Mouse (Mus musculus): ENCODE measurements around the gene Il22ra2. TPM values are rescaled to one million over a fixed set of nuclear protein-coding genes. Genes with fewer than 3 reads are reported as not detected.
"Not testable (repeated sequence)": the region's sequence is repeated elsewhere in the genome, so short reads cannot be mapped to it uniquely, and the experiment has no call there.

Gene Il22ra2
- polyA plus RNA-seq, 1 experiment from 2014 or later: not detected

DNA sequence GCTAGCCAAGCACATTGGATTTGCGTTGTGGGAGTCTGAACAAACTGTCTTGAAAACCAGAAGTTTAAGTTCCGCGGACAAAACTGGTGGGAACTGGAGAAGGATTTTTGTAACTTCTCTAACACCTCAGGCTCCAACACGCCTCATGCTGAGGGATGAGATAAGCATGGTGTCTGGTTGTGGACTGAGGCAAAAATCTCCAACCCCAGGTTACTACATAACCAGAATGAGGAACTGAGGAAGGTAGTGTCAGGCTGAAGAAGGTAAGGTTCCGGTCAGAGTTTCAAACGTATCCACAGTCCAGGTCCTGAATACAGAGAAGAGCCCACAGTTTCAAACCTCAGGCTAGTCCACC lies 30.5 kb upstream of the Il22ra2 start:
- no peaks in the 10 kb centered on the region for H3K9me3 ChIP-seq
- H3K27ac ChIP-seq: no peak overlapping the region
- H3K4me3 ChIP-seq: peak overlapping the region; percentile 77
- H3K4me1 ChIP-seq: peaks cover 19% of the 10 kb centered on the region
- no peaks in the 10 kb centered on the region for H3K36me3 ChIP-seq (replicated peaks)
- WGBS: 30% methylated on average over 6 of the region's 6 CpGs
- peaks cover 14% of the 10 kb centered on the region; the same call in 1 of the 2 replicates for H3K27me3 ChIP-seq (ENCODE audit: poor library complexity, severe bottlenecking)
- DNase-seq (ENCODE audit: extremely low spot score, low spot score): no peak

DNA sequence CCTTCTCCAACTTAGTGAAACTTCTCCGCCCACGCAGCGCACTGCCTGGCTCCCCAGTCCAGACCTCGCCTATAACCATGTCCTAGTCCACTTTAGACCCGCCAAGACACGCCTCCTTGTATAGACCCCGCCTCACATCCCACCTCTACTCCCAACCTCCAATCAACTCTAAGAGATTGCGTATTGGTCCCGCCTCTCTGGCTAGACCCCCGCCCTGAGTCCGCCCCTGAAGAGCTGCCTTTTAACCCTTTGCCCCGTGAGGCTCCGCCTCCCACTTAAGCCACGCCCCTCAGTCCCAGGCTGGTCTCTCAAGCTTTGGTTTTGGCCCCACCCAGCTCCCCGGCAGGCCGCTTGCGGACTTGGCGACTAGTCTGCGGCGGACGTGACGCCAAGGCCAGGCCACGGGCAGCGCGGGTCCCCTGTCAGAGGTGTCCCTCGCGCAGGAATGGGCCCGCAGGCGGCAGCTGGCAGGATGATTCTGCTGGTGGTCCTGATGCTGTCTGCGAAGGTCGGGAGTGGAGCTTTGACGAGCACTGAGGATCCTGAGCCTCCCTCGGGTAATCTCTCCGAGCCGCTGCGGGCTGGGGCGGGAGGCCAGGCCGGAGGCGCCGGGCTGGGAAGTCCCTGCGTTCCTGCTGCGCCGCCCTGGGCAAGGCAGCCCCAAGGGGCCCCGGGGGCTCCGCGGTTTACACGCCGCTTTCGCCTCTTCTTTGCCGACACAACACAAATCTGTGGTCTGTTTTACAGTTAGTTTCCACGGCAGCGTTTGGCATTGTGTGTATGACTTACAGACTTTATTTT lies 30.0 kb upstream of the Il22ra2 start, which contains the start of gene Ifngr1:
Gene Ifngr1, plus strand, starts transcription at position 309 of the 801 bp plus-strand sequence.
- H3K27ac ChIP-seq: peak within 1 kb of the TSS; percentile 90

DNA sequence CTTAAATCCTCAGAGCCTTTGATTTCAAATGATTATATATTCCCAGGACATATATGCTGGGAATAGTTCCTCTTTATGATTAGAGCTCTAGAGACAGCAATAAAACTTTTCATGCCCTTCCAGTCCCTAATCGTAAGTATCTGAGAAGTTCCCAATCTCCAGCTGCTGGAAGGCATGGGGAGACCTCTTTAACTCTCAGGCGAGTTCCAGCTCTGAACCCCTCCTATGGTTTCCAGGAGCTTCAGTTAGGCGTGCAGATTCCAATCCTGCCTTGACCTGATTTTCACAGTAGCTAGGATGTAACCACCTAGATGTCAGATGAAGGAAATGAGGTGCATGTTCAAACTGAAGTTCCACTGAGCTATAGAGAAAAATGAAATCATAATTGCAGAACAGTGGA lies 29.2 kb upstream of the Il22ra2 start:
- 11% methylated on average over 3 of the region's 3 CpGs for WGBS
- no peak for DNase-seq (ENCODE audit: extremely low spot score, low spot score)
- Histone ChIP-seq H3K27ac (peak overlapping the region; percentile 90; the same call in 1 of the 2 replicates), H3K9me3 (no peaks in the 10 kb centered on the region), H3K4me3 (peak overlapping the region; percentile 77), H3K36me3 (replicated peaks) (no peaks in the 10 kb centered on the region), H3K4me1 (peaks cover 19% of the 10 kb centered on the region), H3K27me3 (ENCODE audit: poor library complexity, severe bottlenecking) (peaks cover 14% of the 10 kb centered on the region; the same call in 1 of the 2 replicates)

More for the DNA sequence above, 30.0 kb upstream of the Il22ra2 start, which contains the start of gene Ifngr1:
- Histone ChIP-seq H3K9me3 (no peaks in the 10 kb centered on the region), H3K4me3 (peak within 1 kb of the TSS; percentile 77), H3K27me3 (ENCODE audit: poor library complexity, severe bottlenecking) (peaks cover 14% of the 10 kb centered on the region; the same call in 1 of the 2 replicates), H3K4me1 (peaks cover 19% of the 10 kb centered on the region), H3K36me3 (replicated peaks) (no peaks in the 10 kb centered on the region)
- peak; percentile 97 for DNase-seq (ENCODE audit: extremely low spot score, low spot score)
- under 1% methylated on average over 52 of the region's 52 CpGs for WGBS

DNA sequence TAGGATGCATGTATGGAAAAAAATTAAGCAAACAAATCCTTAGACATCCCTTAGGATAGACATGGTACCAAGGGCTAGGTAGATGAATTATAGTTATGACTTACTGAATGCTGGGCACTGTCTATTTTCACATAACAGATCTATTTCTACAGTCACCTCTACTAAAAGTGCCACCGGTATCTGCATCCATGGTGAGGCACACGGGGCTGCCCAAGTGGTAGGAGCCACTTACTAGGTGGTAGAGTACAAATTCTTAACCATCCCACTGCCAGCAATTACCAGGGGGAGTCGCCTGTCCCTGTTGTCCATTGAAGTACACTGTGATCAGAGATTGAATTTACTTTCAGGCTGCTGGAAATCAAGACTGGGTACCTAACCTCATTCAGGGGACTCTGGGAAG lies 28.5 kb upstream of the Il22ra2 start:
- WGBS: 81% methylated on average over 3 of the region's 3 CpGs
- Histone ChIP-seq H3K4me3 (no peak overlapping the region), H3K36me3 (replicated peaks) (no peaks in the 10 kb centered on the region; the same call in 1 of the 2 replicates), H3K27me3 (ENCODE audit: poor library complexity, severe bottlenecking) (peaks cover 14% of the 10 kb centered on the region; the same call in 1 of the 2 replicates), H3K4me1 (peaks cover 19% of the 10 kb centered on the region), H3K27ac (no peak overlapping the region), H3K9me3 (no peaks in the 10 kb centered on the region)
- DNase-seq (ENCODE audit: extremely low spot score, low spot score): no peak

DNA sequence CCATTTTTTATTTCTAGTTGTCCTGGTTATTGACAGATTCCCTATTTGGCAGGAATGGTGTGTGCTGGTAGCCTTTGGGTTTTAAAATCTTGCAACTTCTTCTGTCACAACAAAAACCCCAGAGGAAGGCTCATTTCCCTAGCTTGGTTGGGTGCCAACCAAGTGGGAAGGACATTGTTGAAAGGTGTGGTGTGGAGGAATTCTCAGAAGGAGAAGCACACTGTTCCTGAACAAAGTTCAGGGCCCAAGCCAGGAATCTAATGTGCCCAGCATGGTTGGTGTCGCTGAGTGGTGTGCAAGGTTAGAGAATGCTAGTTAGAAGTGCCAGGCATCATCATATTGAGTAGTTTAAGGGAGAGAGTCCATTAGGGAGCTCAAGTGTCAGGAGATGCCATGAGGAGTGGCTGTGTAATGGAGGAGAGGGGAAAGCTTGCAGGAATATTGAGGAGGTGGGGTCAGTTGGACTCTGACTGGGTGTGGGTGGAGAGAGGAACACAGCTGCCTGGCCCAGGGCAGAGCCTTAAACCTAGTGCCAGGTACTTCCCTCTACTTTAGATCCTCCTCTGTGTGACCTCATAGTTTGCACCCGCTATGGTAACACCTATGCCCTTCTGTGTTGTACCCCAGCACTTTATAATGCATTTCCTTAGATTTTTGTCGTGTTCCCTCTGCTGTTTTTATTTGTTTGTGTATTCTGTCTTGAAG lies 27.4 kb upstream of the Il22ra2 start:
- H3K4me3 ChIP-seq: no peak overlapping the region
- no peak for DNase-seq (ENCODE audit: extremely low spot score, low spot score)
- peaks cover 22% of the 10 kb centered on the region for H3K4me1 ChIP-seq
- WGBS: 89% methylated on average over 3 of the region's 3 CpGs
- H3K9me3 ChIP-seq: no peaks in the 10 kb centered on the region
- H3K27ac ChIP-seq: no peak overlapping the region
- peaks cover 9% of the 10 kb centered on the region for H3K36me3 ChIP-seq (replicated peaks)
- H3K27me3 ChIP-seq (ENCODE audit: poor library complexity, severe bottlenecking): peaks cover 14% of the 10 kb centered on the region; the same call in 1 of the 2 replicates

DNA sequence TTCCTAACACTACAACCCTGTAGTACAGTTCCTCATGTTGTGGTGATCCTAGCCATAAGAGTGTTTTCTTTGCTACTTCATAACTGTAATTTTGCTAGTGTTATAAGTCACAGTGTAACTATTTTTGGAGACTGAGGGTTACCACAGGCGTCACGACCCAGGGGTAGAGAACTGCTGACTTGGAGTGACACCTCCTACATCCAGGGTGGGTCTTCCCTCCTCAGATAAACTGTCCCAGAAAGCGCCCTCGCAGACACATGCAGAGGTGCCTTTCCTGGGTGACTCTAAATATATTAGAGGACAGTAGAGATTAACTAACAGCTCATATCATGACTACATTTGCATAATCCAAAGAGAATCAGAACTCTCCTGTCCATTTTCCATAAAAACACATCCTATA lies 24.9 kb upstream of the Il22ra2 start:
- Histone ChIP-seq H3K4me1 (peaks cover 17% of the 10 kb centered on the region), H3K4me3 (no peak overlapping the region), H3K27me3 (ENCODE audit: poor library complexity, severe bottlenecking) (no peaks in the 10 kb centered on the region), H3K9me3 (peaks cover 7% of the 10 kb centered on the region), H3K36me3 (replicated peaks) (peaks cover 20% of the 10 kb centered on the region), H3K27ac (no peak overlapping the region)
- 90% methylated on average over 4 of the region's 4 CpGs for WGBS
- DNase-seq (ENCODE audit: extremely low spot score, low spot score): no peak

DNA sequence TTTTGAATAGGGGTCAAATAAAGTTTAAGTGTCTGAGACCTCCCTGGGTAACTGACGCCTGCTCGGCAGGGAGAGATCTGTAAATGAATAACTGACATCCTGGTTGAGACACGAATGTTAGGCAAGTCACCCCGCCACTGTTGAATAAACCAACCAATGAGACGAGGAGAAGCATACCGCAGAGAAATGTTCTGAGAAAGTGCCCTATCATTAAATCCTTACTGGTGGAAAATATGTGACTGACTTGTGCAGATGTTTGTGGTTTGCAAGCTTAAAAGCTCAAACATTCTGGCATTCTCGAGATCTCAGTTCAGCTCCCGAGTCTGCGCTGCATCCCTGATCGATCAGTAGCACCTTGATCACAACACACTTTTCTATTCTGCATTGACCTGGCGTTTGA lies 23.7 kb upstream of the Il22ra2 start:
- Histone ChIP-seq H3K9me3 (peaks cover 7% of the 10 kb centered on the region), H3K4me3 (no peak overlapping the region), H3K4me1 (peaks cover 9% of the 10 kb centered on the region), H3K36me3 (replicated peaks) (peaks cover 32% of the 10 kb centered on the region), H3K27me3 (ENCODE audit: poor library complexity, severe bottlenecking) (no peaks in the 10 kb centered on the region), H3K27ac (no peak overlapping the region)
- 91% methylated on average over 11 of the region's 11 CpGs for WGBS
- DNase-seq (ENCODE audit: extremely low spot score, low spot score): no peak

DNA sequence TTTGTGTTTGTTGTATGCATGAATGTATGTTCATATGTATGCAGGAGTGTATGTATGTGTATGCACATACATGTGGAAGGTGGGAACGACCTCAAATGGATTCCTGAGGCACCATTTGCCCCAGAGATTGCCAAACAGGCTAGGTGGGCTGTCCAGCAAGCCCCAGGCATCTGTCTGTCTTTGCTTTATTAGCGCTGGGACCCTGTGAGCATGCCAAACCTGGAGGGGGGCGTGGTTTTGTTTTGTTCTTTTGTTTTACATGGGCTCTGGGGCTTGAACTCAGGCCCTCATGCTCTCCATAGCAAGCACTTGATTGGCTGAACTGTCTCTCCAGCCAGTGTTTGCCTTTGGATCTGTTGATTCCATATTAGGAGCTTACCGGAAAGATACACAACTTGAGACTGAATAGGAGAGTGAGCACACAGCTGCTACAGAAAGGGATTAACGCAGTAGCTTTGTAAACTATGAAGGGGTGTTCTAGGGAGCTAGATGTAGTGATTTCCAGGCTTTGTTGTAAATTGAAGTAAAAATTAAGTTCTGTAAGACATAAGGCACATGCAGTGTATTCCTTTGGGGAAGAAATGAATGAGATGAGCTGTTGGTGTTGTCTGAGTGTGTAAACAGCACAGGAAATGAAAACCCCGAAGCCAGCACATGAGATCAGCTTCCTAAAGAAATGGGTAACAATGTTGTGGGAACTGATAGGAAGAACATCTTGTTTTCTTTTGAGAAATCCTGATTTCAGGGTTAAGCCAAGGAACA lies 22.3 kb upstream of the Il22ra2 start:
- Histone ChIP-seq H3K9me3 (peaks cover 7% of the 10 kb centered on the region), H3K27ac (no peak overlapping the region), H3K36me3 (replicated peaks) (peaks cover 46% of the 10 kb centered on the region), H3K27me3 (ENCODE audit: poor library complexity, severe bottlenecking) (no peaks in the 10 kb centered on the region), H3K4me3 (no peak overlapping the region), H3K4me1 (peaks cover 4% of the 10 kb centered on the region; the same call in 1 of the 2 replicates)
- DNase-seq (ENCODE audit: extremely low spot score, low spot score): no peak
- WGBS: 77% methylated on average over 6 of the region's 6 CpGs

DNA sequence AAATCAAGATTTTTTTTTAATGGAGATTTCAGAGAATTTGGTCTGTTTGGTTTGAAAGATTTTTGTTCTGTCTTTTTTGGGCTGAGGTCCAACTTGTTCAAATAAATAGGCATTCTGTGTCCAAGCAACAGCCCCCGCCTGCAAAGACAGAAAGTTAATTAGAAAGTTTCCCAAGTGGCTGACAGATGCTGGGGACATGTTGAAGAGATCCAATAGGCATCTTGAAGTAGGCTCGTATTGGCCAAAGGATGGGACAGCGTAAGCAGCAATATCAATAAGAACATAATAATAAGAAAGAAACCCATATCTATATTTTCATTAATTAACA lies 21.7 kb upstream of the Il22ra2 start:
- H3K36me3 ChIP-seq (replicated peaks): peaks cover 52% of the 10 kb centered on the region
- H3K27ac ChIP-seq: no peak overlapping the region

DNA sequence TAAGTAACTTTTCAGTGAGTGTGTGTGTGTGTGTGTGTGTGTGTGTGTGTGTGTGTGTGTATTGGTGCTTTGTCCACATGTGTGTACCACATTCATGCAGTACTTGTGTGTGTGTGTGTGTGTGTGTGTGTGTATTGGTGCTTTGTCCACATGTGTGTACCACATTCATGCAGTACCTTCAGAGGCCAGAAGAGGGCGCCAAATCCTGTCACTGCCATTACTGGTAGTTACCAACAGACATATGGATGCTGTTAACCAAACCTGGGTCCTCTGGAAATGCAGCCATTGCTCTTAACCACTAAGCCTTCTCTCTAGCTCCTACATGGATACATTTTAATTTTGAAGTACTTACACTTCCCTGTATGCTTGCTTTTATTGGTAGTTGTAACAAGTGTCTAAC lies 20.3 kb upstream of the Il22ra2 start:
- not testable (repeated sequence) for H3K4me3 ChIP-seq; H3K27ac ChIP-seq; H3K9me3 ChIP-seq; DNase-seq (ENCODE audit: extremely low spot score, low spot score); H3K4me1 ChIP-seq; H3K27me3 ChIP-seq (ENCODE audit: poor library complexity, severe bottlenecking)
- 24% methylated on average over 1 of the region's 1 CpGs for WGBS
- H3K36me3 ChIP-seq (replicated peaks): peaks cover 66% of the 10 kb centered on the region

More for the DNA sequence above, 21.7 kb upstream of the Il22ra2 start:
- Histone ChIP-seq H3K27me3 (ENCODE audit: poor library complexity, severe bottlenecking) (no peaks in the 10 kb centered on the region), H3K9me3 (peaks cover 7% of the 10 kb centered on the region), H3K4me3 (no peak overlapping the region), H3K4me1 (peaks cover 4% of the 10 kb centered on the region; the same call in 1 of the 2 replicates)
- 88% methylated on average over 3 of the region's 3 CpGs for WGBS
- DNase-seq (ENCODE audit: extremely low spot score, low spot score): no peak

DNA sequence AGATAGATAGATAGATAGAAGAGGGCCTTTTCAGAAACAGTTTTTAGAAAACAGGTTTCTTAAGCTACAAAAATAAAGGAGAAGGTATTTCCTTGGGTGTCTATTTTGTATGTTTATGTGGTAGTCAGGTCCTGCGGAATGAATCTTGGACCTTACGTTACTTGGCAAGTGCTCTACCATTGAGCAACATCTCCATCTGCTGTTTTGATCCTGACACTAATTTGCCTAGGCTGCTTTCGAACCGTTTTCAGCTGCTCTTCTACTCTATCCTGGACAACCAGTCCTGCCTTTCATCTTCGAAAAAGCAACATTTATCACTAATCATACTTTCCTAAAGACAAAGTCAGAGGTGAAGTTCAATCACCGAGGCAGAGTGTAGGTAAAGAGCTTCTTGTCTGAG lies 18.6 kb upstream of the Il22ra2 start:
- peaks cover 83% of the 10 kb centered on the region for H3K36me3 ChIP-seq (replicated peaks)
- no peak overlapping the region for H3K27ac ChIP-seq
- H3K4me1 ChIP-seq: peaks cover 4% of the 10 kb centered on the region; the same call in 1 of the 2 replicates
- 94% methylated on average over 6 of the region's 6 CpGs for WGBS
- no peaks in the 10 kb centered on the region for H3K27me3 ChIP-seq (ENCODE audit: poor library complexity, severe bottlenecking)
- no peak overlapping the region for H3K4me3 ChIP-seq
- DNase-seq (ENCODE audit: extremely low spot score, low spot score): no peak
- peaks cover 7% of the 10 kb centered on the region for H3K9me3 ChIP-seq

DNA sequence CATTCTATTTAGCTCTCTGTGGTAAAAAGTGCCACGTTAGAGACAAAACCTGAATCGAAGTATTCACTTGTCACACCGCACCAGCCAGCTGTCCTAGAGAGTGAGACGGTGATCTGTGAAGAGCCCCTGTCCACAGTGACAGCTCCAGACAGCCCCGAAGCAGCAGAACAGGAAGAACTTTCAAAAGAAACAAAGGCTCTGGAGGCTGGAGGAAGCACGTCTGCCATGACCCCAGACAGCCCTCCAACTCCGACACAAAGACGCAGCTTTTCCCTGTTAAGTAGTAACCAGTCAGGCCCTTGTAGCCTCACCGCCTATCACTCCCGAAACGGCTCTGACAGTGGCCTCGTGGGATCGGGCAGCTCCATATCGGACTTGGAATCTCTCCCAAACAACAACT lies 12.7 kb upstream of the Il22ra2 start:
- H3K27ac ChIP-seq: peak overlapping the region; percentile 74
- H3K9me3 ChIP-seq: no peaks in the 10 kb centered on the region
- H3K4me1 ChIP-seq: 0 out of 2 replicates have a peak, but pooled peaks cover 7% of the 10 kb centered on the region
- no peak for DNase-seq (ENCODE audit: extremely low spot score, low spot score)
- H3K4me3 ChIP-seq: no peak overlapping the region
- peaks cover 49% of the 10 kb centered on the region for H3K36me3 ChIP-seq (replicated peaks)
- 66% methylated on average over 14 of the region's 14 CpGs for WGBS
- no peaks in the 10 kb centered on the region for H3K27me3 ChIP-seq (ENCODE audit: poor library complexity, severe bottlenecking)

Measured in forebrain, embryonic 10.5 days (tissue).